ENCODE assay signal across 8 mouse cellular contexts in genomic region chr11:104443359-104443758, GRCm38 (mm10). TPM values are rescaled to one million over a fixed set of nuclear protein-coding genes. Genes with fewer than 3 reads are reported as not detected.
DNase-seq lines count a peak whose midpoint lies in the region; ATAC-seq and TF ChIP-seq lines count a peak whose summit lies in the region.

No protein-coding gene starts in this region.

- no peaks in the 10 kb centered on the region for H3K36me3 ChIP-seq in lung, embryonic 14.5 days (ENCODE audit: insufficient read depth)
- H3K36me3 ChIP-seq in embryonic facial prominence, embryonic 12.5 days, result no peaks in the 10 kb centered on the region
- H3K36me3 ChIP-seq in intestine, postnatal 0 days (ENCODE audit: control insufficient read depth, insufficient read depth), result no peaks in the 10 kb centered on the region
- H3K36me3 ChIP-seq in neural tube, embryonic 14.5 days (ENCODE audit: control insufficient read depth, insufficient read depth, low read length), result no peaks in the 10 kb centered on the region
- no peaks in the 10 kb centered on the region for H3K36me3 ChIP-seq in thymus, adult 2 months (ENCODE audit: control insufficient read depth, insufficient read depth, low read length)

- ATAC-seq in lung, embryonic 14.5 days (ENCODE audit: insufficient read depth), result no peak
- ATAC-seq in embryonic facial prominence, embryonic 12.5 days (ENCODE audit: insufficient number of reproducible peaks, insufficient read depth, low FRiP score, low TSS enrichment), result no peak
- no peak for ATAC-seq in intestine, postnatal 0 days
- ATAC-seq in neural tube, embryonic 14.5 days (ENCODE audit: low read depth), result no peak
- ATAC-seq in megakaryocyte progenitor cell, adult 5-6 weeks (replicated peaks; ENCODE audit: poor library complexity), result no peak

- peak overlapping the region; percentile 100; the same call in 1 of the 2 replicates for H3K27ac ChIP-seq in lung, embryonic 14.5 days (ENCODE audit: low read depth)
- H3K27ac ChIP-seq in embryonic facial prominence, embryonic 12.5 days, result peak overlapping the region; percentile 100; the same call in 1 of the 2 replicates
- no peak overlapping the region for H3K27ac ChIP-seq in intestine, postnatal 0 days (ENCODE audit: low read depth, low read length)
- no peak overlapping the region for H3K27ac ChIP-seq in neural tube, embryonic 14.5 days (ENCODE audit: low read depth, low read length)
- no peak overlapping the region for H3K27ac ChIP-seq in thymus, adult 2 months (ENCODE audit: control insufficient read depth, insufficient read depth, low read length)

- no peak for DNase-seq in lung, embryonic 14.5 days
- no peak for DNase-seq in lung, postnatal 14 days
- DNase-seq in thymus, adult 2 months, result no peak
- no peak for DNase-seq in right cerebral cortex, postnatal 10 days (ENCODE audit: low spot score in 2 of 2)

- peak overlapping the region; percentile 83 for H3K4me3 ChIP-seq in lung, embryonic 14.5 days (ENCODE audit: low read depth, low read length)
- H3K4me3 ChIP-seq in embryonic facial prominence, embryonic 12.5 days, result peak overlapping the region; percentile 83
- peak overlapping the region; percentile 96 for H3K4me3 ChIP-seq in intestine, postnatal 0 days (ENCODE audit: low read depth, low read length)
- H3K4me3 ChIP-seq in neural tube, embryonic 14.5 days (ENCODE audit: low read depth, low read length), result peak overlapping the region; percentile 79
- no peak overlapping the region for H3K4me3 ChIP-seq in thymus, adult 2 months (ENCODE audit: control insufficient read depth, insufficient read depth, low read length)

- 32% methylated on average over 2 of the region's 2 CpGs for WGBS in lung, embryonic 14.5 days
- 49% methylated on average over 2 of the region's 2 CpGs for WGBS in embryonic facial prominence, embryonic 12.5 days
- WGBS in intestine, postnatal 0 days, result 45% methylated on average over 2 of the region's 2 CpGs
- WGBS in neural tube, embryonic 14.5 days, result 61% methylated on average over 2 of the region's 2 CpGs
- WGBS in thymus, adult 2 months, result 16% methylated on average over 2 of the region's 2 CpGs

- no peaks in the 10 kb centered on the region for H3K9me3 ChIP-seq in lung, embryonic 14.5 days (ENCODE audit: low read depth, low read length)
- no peaks in the 10 kb centered on the region for H3K9me3 ChIP-seq in embryonic facial prominence, embryonic 12.5 days
- H3K9me3 ChIP-seq in intestine, postnatal 0 days (ENCODE audit: control insufficient read depth), result no peaks in the 10 kb centered on the region
- no peaks in the 10 kb centered on the region for H3K9me3 ChIP-seq in neural tube, embryonic 14.5 days (ENCODE audit: control insufficient read depth, low read length)

- H3K27me3 ChIP-seq in lung, embryonic 14.5 days (ENCODE audit: insufficient read depth, low read length), result no peaks in the 10 kb centered on the region
- no peaks in the 10 kb centered on the region for H3K27me3 ChIP-seq in embryonic facial prominence, embryonic 12.5 days
- H3K27me3 ChIP-seq in intestine, postnatal 0 days (replicated peaks; ENCODE audit: control insufficient read depth, insufficient read depth, low read length), result no peaks in the 10 kb centered on the region
- no peaks in the 10 kb centered on the region; the same call in 1 of the 2 replicates for H3K27me3 ChIP-seq in neural tube, embryonic 14.5 days (ENCODE audit: control insufficient read depth, insufficient read depth, low read length)
- no peaks in the 10 kb centered on the region for H3K27me3 ChIP-seq in thymus, adult 2 months (ENCODE audit: control insufficient read depth, insufficient read depth, low read length)

- TF ChIP-seq POLR2A in thymus, adult 2 months (IDR thresholded peaks at IDR 0.05; ENCODE audit: control insufficient read depth, extremely low read depth, insufficient read depth, low read length, poor library complexity), result no peak

- peak overlapping the region; percentile 75 for H3K4me2 ChIP-seq in lung, embryonic 14.5 days
- H3K4me2 ChIP-seq in embryonic facial prominence, embryonic 12.5 days (replicated peaks), result peak overlapping the region; percentile 65
- H3K4me2 ChIP-seq in intestine, postnatal 0 days (replicated peaks; ENCODE audit: low read depth), result peak overlapping the region; percentile 77
- peak overlapping the region; percentile 58 for H3K4me2 ChIP-seq in neural tube, embryonic 14.5 days (ENCODE audit: low read depth, low read length)

- peak overlapping the region; percentile 99 for H3K9ac ChIP-seq in lung, embryonic 14.5 days
- no peak overlapping the region for H3K9ac ChIP-seq in embryonic facial prominence, embryonic 12.5 days
- peak overlapping the region; percentile 100 for H3K9ac ChIP-seq in intestine, postnatal 0 days (ENCODE audit: low read depth, low read length)
- H3K9ac ChIP-seq in neural tube, embryonic 14.5 days (replicated peaks; ENCODE audit: low read depth, low read length), result no peak overlapping the region; the same call in 1 of the 2 replicates

- no peak for TF ChIP-seq CTCF in lung, embryonic 14.5 days (IDR thresholded peaks at IDR 0.05; ENCODE audit: low read depth)
- TF ChIP-seq CTCF in intestine, postnatal 0 days (IDR thresholded peaks at IDR 0.05; ENCODE audit: low read depth), result no peak
- no peak for TF ChIP-seq CTCF in thymus, adult 2 months (IDR thresholded peaks at IDR 0.05; ENCODE audit: borderline replicate concordance, control insufficient read depth, extremely low read depth, insufficient read depth, low read length, poor library complexity)

- H3K4me1 ChIP-seq in lung, embryonic 14.5 days (ENCODE audit: insufficient read depth), result no peaks in the 10 kb centered on the region
- peaks cover 3% of the 10 kb centered on the region; the same call in 1 of the 2 replicates for H3K4me1 ChIP-seq in embryonic facial prominence, embryonic 12.5 days
- no peaks in the 10 kb centered on the region for H3K4me1 ChIP-seq in intestine, postnatal 0 days (replicated peaks; ENCODE audit: control insufficient read depth, insufficient read depth, low read length)
- peaks cover 9% of the 10 kb centered on the region for H3K4me1 ChIP-seq in neural tube, embryonic 14.5 days (ENCODE audit: control insufficient read depth, insufficient read depth, low read length)
- H3K4me1 ChIP-seq in thymus, adult 2 months (replicated peaks; ENCODE audit: control insufficient read depth, insufficient read depth, low read length), result no peaks in the 10 kb centered on the region

RNA-seq across cellular contexts. Expression of gene Kansl1, which starts 25.3 kb away (rescaled TPM):
- 27.6 and 28.1 TPM in 2 replicates for polyA plus RNA-seq in lung, embryonic 14.5 days (2014; fragmentation: Nextera tagmentation; extraction: Ambion mirVana)
- polyA plus RNA-seq in embryonic facial prominence, embryonic 12.5 days (2016; fragmentation: Nextera tagmentation; extraction: Ambion mirVana), result 29.7 and 33.3 TPM in 2 replicates
- 8.1 and 9.0 TPM in 2 replicates for polyA plus RNA-seq in intestine, postnatal 0 days (2015; fragmentation: Nextera tagmentation; extraction: Ambion mirVana)
- 30.2 and 37.4 TPM in 2 replicates for polyA plus RNA-seq in neural tube, embryonic 14.5 days (2014; fragmentation: Nextera tagmentation; extraction: Ambion mirVana)
- 202 and 225 TPM in 2 replicates for polyA plus RNA-seq in thymus, adult 2 months (2012; rRNA removed)
- 62.8 and 64.0 TPM in 2 replicates for total RNA-seq in megakaryocyte progenitor cell, adult 5-6 weeks (2015)
- total RNA-seq in megakaryocyte progenitor cell, adult 5-6 weeks (2017), result 29.6 and 37.2 TPM in 2 replicates

Comparison
In these comparisons a context has a peak if more than half of its experiments do, and no peak if none do; other contexts are left out.
1. H3K27ac ChIP-seq: peak in lung, embryonic 14.5 days (single experiment) and embryonic facial prominence, embryonic 12.5 days (single experiment); none in intestine, postnatal 0 days (single experiment), neural tube, embryonic 14.5 days (single experiment) and thymus, adult 2 months (single experiment).
2. H3K9ac ChIP-seq: peak in lung, embryonic 14.5 days (single experiment) and intestine, postnatal 0 days (single experiment); none in embryonic facial prominence, embryonic 12.5 days (single experiment) and neural tube, embryonic 14.5 days (single experiment).
3. Peak in every context shown above with its lines, with median percentiles within 50 percentile points of each other: H3K4me2 ChIP-seq.